Mouse (Mus musculus) erythroblast, embryonic 14.5 days (primary cell): Measurements from ENCODE around the gene Col9a2. TPM values are rescaled to one million over a fixed set of nuclear protein-coding genes. Genes with fewer than 3 reads are reported as not detected.
A peak's percentile ranks its signal among the peaks of the same experiment; 100 is the strongest.

Experiments
- H3K27me3 ChIP-seq: 2 replicates; pipeline ENCODE4 v1.6.1; 2012; ENCODE audit warnings: inconsistent platforms; ENCODE audit not compliant: control insufficient read depth
- H3K36me3 ChIP-seq: 2 replicates; pipeline ENCODE4 v1.6.1; 2012; ENCODE audit warnings: mild to moderate bottlenecking, inconsistent platforms; ENCODE audit not compliant: control insufficient read depth
- H3K4me1 ChIP-seq: 2 replicates; pipeline ENCODE4 v1.6.1; 2012; ENCODE audit warnings: inconsistent platforms; ENCODE audit not compliant: control insufficient read depth
- H3K4me3 ChIP-seq: replicated peaks from 2 replicates; pipeline ENCODE3; 2012; ENCODE audit warnings: moderate library complexity, mild to moderate bottlenecking, inconsistent platforms
- H3K9me3 ChIP-seq: 2 replicates; pipeline ENCODE4 v1.6.1; 2012; ENCODE audit warnings: low read length, inconsistent platforms, mixed read lengths; ENCODE audit not compliant: control insufficient read depth
- GATA1 ChIP-seq: IDR thresholded peaks from 2 replicates; pipeline ENCODE4 v1.6.1; 2012; ENCODE audit warnings: low read length, inconsistent platforms, mixed read lengths
- TAL1 ChIP-seq: IDR thresholded peaks from 3 replicates; pipeline ENCODE4 v1.6.1; 2012; ENCODE audit warnings: low read length, inconsistent platforms, mixed read lengths
- polyA plus RNA-seq: library from polyadenylated mRNA; stranded (reverse); fragments of >175 nt; gene quantifications from 2 replicates; pipeline ENCODE4 v1.2.3, GENCODE M21; 2012

The Col9a2 gene
- polyA plus RNA-seq, 1 experiment: 0.05 TPM

DNA sequence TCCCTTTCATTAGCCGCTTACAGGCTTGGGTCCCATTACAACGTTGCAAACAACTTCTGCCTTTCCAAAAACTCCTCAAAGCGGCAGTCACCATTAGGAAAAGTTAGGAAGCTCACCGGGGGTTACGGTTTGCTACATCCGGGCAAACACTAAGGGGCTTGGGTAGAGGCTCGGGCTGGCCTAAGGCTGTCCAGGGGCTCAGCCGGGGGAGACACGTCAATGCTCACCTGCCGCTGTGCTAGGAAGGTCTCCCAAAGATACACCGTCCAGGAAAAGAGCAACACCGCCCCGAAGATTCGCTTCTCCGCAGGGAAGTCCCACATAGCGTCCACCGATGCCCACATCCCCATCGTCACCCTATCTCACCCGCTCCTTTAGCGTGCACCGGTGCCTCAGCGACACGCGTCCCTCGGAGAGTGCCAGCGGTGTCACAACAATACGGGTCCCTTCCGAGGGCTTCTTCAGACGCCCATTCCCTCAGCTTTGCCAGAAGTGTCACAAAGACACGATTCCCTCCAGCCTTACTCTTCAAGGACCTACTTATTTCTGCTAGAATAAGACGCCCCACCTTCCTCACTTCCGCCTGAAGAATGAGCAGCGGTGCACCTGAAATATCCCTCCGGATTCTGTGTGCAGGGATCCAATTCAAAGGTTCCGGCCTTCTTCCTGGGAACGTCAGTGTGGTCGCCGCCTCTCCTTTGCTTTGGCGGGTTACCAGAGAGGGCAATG, 58.6 kb downstream of the Col9a2 start, which contains the start of gene Zmpste24:
Zmpste24 (minus strand) TSS at position 592 of the 729 bp plus-strand sequence.
- Histone ChIP-seq H3K4me3 (peak within 1 kb of the TSS; percentile 68), H3K36me3 (peaks cover 28% of the 10 kb centered on the region), H3K27me3 (no peaks in the 10 kb centered on the region), H3K4me1 (peaks cover 21% of the 10 kb centered on the region), H3K9me3 (peaks cover 2% of the 10 kb centered on the region)
- TF ChIP-seq GATA1: no peak
- no peak for TF ChIP-seq TAL1

DNA sequence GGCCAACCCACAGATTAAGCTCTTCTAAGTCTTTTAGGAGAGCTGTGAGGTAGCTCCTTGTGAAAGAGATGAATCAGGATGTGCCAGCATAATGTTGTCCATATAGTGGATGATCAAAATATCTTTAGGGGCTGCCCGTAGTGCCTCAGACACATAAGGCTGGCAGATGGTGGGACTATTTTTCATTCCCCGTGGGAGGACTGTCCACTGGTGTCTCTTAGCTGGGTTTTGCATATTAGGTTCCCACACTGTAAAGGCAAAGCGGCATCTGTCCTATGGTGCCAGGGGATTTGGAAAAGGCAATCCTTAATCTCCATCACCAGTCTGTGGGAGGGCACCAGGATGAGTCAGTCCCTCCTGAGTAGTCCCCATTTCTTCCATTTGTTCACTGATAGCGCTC, 64.1 kb downstream of the Col9a2 start:
- Histone ChIP-seq H3K4me3 (no peak overlapping the region), H3K27me3 (no peaks in the 10 kb centered on the region), H3K4me1 (peaks cover 3% of the 10 kb centered on the region), H3K36me3 (no peaks in the 10 kb centered on the region), H3K9me3 (no peaks in the 10 kb centered on the region)
- TF ChIP-seq GATA1 (no peak), TAL1 (no peak)

Other genes starting within 250 kb of the Col9a2 start
- 9.7 and 21.5 TPM in 2 replicates for gene Nfyc, start 207.8 kb upstream of the Col9a2 start, polyA plus RNA-seq
- gene Rims3, start 184.6 kb upstream of the Col9a2 start, polyA plus RNA-seq: 0.01 and 0.04 TPM in 2 replicates
- 0.27 and 0.51 TPM in 2 replicates for gene Exo5, start 114.4 kb upstream of the Col9a2 start, polyA plus RNA-seq
- 0.04 and 0.08 TPM in 2 replicates for gene Zfp69, start 87.7 kb upstream of the Col9a2 start, polyA plus RNA-seq
- 3.4 and 3.7 TPM in 2 replicates for gene Smap2, start 22.1 kb upstream of the Col9a2 start, polyA plus RNA-seq
- gene Zmpste24, start 58.9 kb downstream of the Col9a2 start, polyA plus RNA-seq: 0.09 and 0.19 TPM in 2 replicates
- not detected in 2 replicates for gene Tmco2, start 69.8 kb downstream of the Col9a2 start, polyA plus RNA-seq
- gene Rlf, start 175.7 kb downstream of the Col9a2 start, polyA plus RNA-seq: 0.20 TPM in 2 replicates